Comparison of ENCODE assay signal across 8 mouse cellular contexts in the genomic region with DNA sequence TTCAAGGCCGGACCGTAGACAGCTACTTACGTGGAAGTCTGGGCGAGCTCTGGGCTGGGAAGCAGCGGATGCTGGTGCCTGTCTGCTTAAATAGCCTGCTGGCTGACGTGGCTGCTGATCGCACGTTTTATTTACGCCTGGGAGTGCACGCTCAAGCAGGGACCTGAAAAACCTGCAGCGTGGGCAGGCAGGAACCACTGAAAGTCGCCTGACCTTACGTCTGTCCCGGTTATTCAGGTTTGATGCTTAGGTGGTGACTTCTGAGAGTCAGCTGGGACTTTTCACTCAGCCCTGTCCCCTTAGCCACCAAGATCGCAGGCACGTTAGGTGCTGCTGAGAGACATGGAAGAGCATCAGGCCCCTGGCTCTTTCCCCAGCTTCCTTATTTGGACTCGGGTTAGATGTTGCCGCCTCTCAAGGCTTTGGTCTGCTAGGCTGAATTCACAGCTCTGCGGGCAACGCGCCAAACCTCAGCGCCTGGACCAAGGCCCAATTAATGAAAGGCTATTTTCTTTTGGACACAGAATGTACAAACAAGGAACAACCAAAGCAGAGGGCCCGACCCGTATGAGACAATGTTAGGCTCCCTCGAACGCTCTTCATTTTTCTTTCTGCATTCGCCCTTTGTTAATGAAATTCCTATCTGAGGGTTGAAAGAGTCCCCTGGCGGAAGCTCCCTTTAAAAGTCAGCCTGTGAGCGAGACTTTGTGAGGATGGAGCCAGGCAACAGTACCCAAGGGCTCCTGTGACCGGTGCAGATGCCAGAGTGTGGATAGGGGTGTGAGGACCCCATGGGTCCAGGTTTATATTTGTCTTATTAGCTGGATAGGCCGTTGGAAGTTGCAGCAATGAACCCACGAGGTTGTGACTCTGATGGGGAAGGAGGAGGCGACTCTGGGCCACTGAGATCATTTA. TPM values are rescaled to one million over a fixed set of nuclear protein-coding genes. Genes with fewer than 3 reads are reported as not detected.
DNase-seq lines count a peak whose midpoint lies in the region; ATAC-seq and TF ChIP-seq lines count a peak whose summit lies in the region.

A gene (minus strand): TSS at position 305 of the 915 bp plus-strand sequence.

- H3K27me3 ChIP-seq in MEL (ENCODE audit: control insufficient read depth in 1 of 2, insufficient read depth in 2 of 2, low read length in 2 of 2) = no peaks in the 10 kb centered on the region
- no peaks in the 10 kb centered on the region for H3K27me3 ChIP-seq in cerebellum, adult 2 months (ENCODE audit: control insufficient read depth, insufficient read depth, low read length)
- H3K27me3 ChIP-seq in small intestine, adult 2 months (ENCODE audit: control insufficient read depth, insufficient read depth, low read length) = no peaks in the 10 kb centered on the region

- H3K4me3 ChIP-seq in MEL (ENCODE audit: control insufficient read depth in 1 of 2, insufficient read depth in 1 of 2, low read depth in 2 of 2, low read length in 2 of 2) = no peak within 1 kb of the TSS
- peak within 1 kb of the TSS; percentile 4 for H3K4me3 ChIP-seq in cerebellum, adult 2 months (replicated peaks; ENCODE audit: insufficient read depth, low read depth, low read length)
- peak within 1 kb of the TSS; percentile 39 for H3K4me3 ChIP-seq in small intestine, adult 2 months (ENCODE audit: low read depth, low read length)

- no peak for TF ChIP-seq RAD21 in MEL (IDR thresholded peaks at IDR 0.05; ENCODE audit: low read depth, low read length)

- H3K9ac ChIP-seq in MEL (ENCODE audit: control insufficient read depth, low read depth, low read length, poor library complexity, severe bottlenecking) = no peak within 1 kb of the TSS

- ATAC-seq in hematopoietic stem cell, adult 5-6 weeks (replicated peaks in 1 of 2; ENCODE audit: insufficient read depth in 1 of 2, low FRiP score in 2 of 2, low TSS enrichment in 1 of 2, low read depth in 1 of 2, poor library complexity in 2 of 2, severe bottlenecking in 2 of 2) = peak; percentile 68 to 79

- no peak for TF ChIP-seq CTCF in MEL (IDR thresholded peaks at IDR 0.05 in 2 of 3, conservative IDR thresholded peaks at IDR 0.05 in 1 of 3; ENCODE audit: control insufficient read depth in 1 of 3, insufficient read depth in 1 of 3, low read depth in 2 of 3, low read length in 3 of 3, poor library complexity in 1 of 3, severe bottlenecking in 1 of 3)
- TF ChIP-seq CTCF in cerebellum, adult 2 months (IDR thresholded peaks at IDR 0.05; ENCODE audit: borderline replicate concordance, insufficient read depth, low read depth, low read length) = no peak
- TF ChIP-seq CTCF in small intestine, adult 2 months (IDR thresholded peaks at IDR 0.05; ENCODE audit: extremely low read depth, insufficient read length, insufficient replicate concordance, low read depth, low read length) = no peak

- no peaks in the 10 kb centered on the region for H3K9me3 ChIP-seq in MEL (replicated peaks; ENCODE audit: insufficient read depth, low read length)

- TF ChIP-seq EP300 in MEL (IDR thresholded peaks at IDR 0.05; ENCODE audit: low read depth in 1 of 2, low read length in 2 of 2) = no peak

- H3K36me3 ChIP-seq in MEL (ENCODE audit: control insufficient read depth in 1 of 2, insufficient read depth in 2 of 2, low read length in 2 of 2) = peaks cover 0 to 9% of the 10 kb centered on the region in 2 experiments; a peak in 2 of 4 replicates
- no peaks in the 10 kb centered on the region for H3K36me3 ChIP-seq in small intestine, adult 2 months (ENCODE audit: control insufficient read depth, insufficient read depth, low read length)

- WGBS in cerebellum, adult 2 months = 18% methylated on average over 33 of the region's 33 CpGs
- WGBS in large intestine, adult 2 months = 32% methylated on average over 33 of the region's 33 CpGs
- 46% methylated on average over 33 of the region's 33 CpGs for WGBS in small intestine, adult 2 months

- no peaks in the 10 kb centered on the region for H3K79me2 ChIP-seq in MEL (ENCODE audit: control insufficient read depth, insufficient read depth, low read length, poor library complexity)

- DNase-seq in MEL (ENCODE audit: low read depth, low spot score) = peak; percentile 63
- DNase-seq in cerebellum, adult 2 months = peak; percentile 58 to 60
- peak; percentile 54 to 57 for DNase-seq in frontal cortex, postnatal 36 days (ENCODE audit: low spot score in 2 of 2)
- DNase-seq in large intestine, adult 2 months (ENCODE audit: low read depth, low spot score) = no peak
- peak; percentile 88 for DNase-seq in lung, postnatal 14 days
- no peak for DNase-seq in c-Kit-positive CD71-positive TER-119-positive erythroid progenitor cells, embryonic 14.5 days (ENCODE audit: low spot score)

- H3K4me1 ChIP-seq in MEL (ENCODE audit: control insufficient read depth in 1 of 2, insufficient read depth in 2 of 2, low read length in 2 of 2) = peaks cover 12 to 13% of the 10 kb centered on the region in 2 experiments
- H3K4me1 ChIP-seq in cerebellum, adult 2 months (ENCODE audit: control insufficient read depth, insufficient read depth, low read length) = peaks cover 10% of the 10 kb centered on the region
- H3K4me1 ChIP-seq in small intestine, adult 2 months (ENCODE audit: control insufficient read depth, insufficient read depth, insufficient read length, low read length) = peaks cover 22% of the 10 kb centered on the region

- no peak within 1 kb of the TSS for H3K27ac ChIP-seq in MEL (ENCODE audit: control insufficient read depth, low read depth, low read length)
- no peak within 1 kb of the TSS for H3K27ac ChIP-seq in cerebellum, adult 2 months (ENCODE audit: insufficient read depth, low read length)
- H3K27ac ChIP-seq in small intestine, adult 2 months (ENCODE audit: insufficient read depth, low read depth, low read length) = peak within 1 kb of the TSS; percentile 13

- no peak for TF ChIP-seq POLR2A in MEL (IDR thresholded peaks at IDR 0.05; ENCODE audit: control insufficient read depth in 1 of 2, insufficient read depth in 1 of 2, low read depth in 1 of 2, low read length in 2 of 2, poor library complexity in 1 of 2)
- no peak for TF ChIP-seq POLR2A in cerebellum, adult 2 months (IDR thresholded peaks at IDR 0.05; ENCODE audit: borderline replicate concordance, insufficient read depth, low read length)
- no peak for TF ChIP-seq POLR2A in small intestine, adult 2 months (IDR thresholded peaks at IDR 0.05; ENCODE audit: low read depth, low read length)

TF ChIP-seq in MEL, 35 proteins besides CTCF, POLR2A, EP300 and RAD21:
- TF ChIP-seq TAL1 (IDR thresholded peaks at IDR 0.05; ENCODE audit: low read length) = no peak
- no peak for TF ChIP-seq POLR2AphosphoS5 (IDR thresholded peaks at IDR 0.05; ENCODE audit: borderline replicate concordance, low read depth, low read length)
- no peak for TF ChIP-seq MAZ (IDR thresholded peaks at IDR 0.05; ENCODE audit: low read depth, low read length)
- TF ChIP-seq USF1 (IDR thresholded peaks at IDR 0.05; ENCODE audit: low read depth, low read length) = no peak
- no peak for TF ChIP-seq CHD2 (IDR thresholded peaks at IDR 0.05; ENCODE audit: low read length)
- TF ChIP-seq ZMIZ1 (IDR thresholded peaks at IDR 0.05; ENCODE audit: low read depth, low read length) = no peak
- no peak for TF ChIP-seq TCF12 (IDR thresholded peaks at IDR 0.05; ENCODE audit: low read depth, low read length)
- TF ChIP-seq ZNF384 (IDR thresholded peaks at IDR 0.05; ENCODE audit: low read depth, low read length) = no peak
- no peak for TF ChIP-seq POLR2AphosphoS2 (IDR thresholded peaks at IDR 0.05; ENCODE audit: low read length)
- no peak for TF ChIP-seq GATA1 (IDR thresholded peaks at IDR 0.05; ENCODE audit: low read depth, low read length)

RNA-seq across cellular contexts. Expression of the gene that starts here (rescaled TPM):
- 42.3 and 43.4 TPM in 2 replicates for total RNA-seq in MEL (2012; rRNA removed)
- 10 to 100 TPM in 1 of 2 experiments, not detected in 1; 26.8 TPM for polyA plus RNA-seq in MEL (2012; ENCODE audit: insufficient read depth in 1 of 2, insufficient read length in 2 of 2, low read depth in 1 of 2, low replicate concordance in 2 of 2, missing spikeins in 1 of 2)
- 238 and 272 TPM in 2 replicates for polyA plus RNA-seq in cerebellum, adult 2 months (2012; rRNA removed)
- 0.88 and 2.6 TPM in 2 replicates for total RNA-seq in hematopoietic stem cell, adult 5-6 weeks (2017)
- 58.4 and 68.0 TPM in 2 replicates for polyA plus RNA-seq in large intestine, adult 2 months (2012; rRNA removed)
- 72.0 and 80.7 TPM in 2 replicates for polyA plus RNA-seq in small intestine, adult 2 months (2012; rRNA removed)

Comparison
In these comparisons a context has a peak if more than half of its experiments do, and no peak if none do; other contexts are left out.
1. RNA of the gene that starts here (total RNA-seq): 42.3 to 43.4 TPM in MEL; 0.88 to 2.6 TPM in hematopoietic stem cell, adult 5-6 weeks; every median in the first group is over 10 times any median in the second.
2. DNase-seq: peak in MEL (single experiment), cerebellum, adult 2 months (2 of 2), frontal cortex, postnatal 36 days (2 of 2) and lung, postnatal 14 days (single experiment); none in large intestine, adult 2 months (single experiment) and c-Kit-positive CD71-positive TER-119-positive erythroid progenitor cells, embryonic 14.5 days (single experiment).
3. H3K4me3 ChIP-seq: peak in cerebellum, adult 2 months (single experiment) and small intestine, adult 2 months (single experiment); none in MEL (0 of 2).